Mouse (Mus musculus) cortical plate, adult 2 months (tissue): Measurements from ENCODE around the gene Spata7.

ENCODE experiments used
- CTCF ChIP-seq: fragments of 200-500 bp; IDR thresholded peaks from 2 replicates; pipeline ENCODE4 v1.5.1; 2011; ENCODE audit warnings: mild to moderate bottlenecking, control low read depth, low read length; ENCODE audit not compliant: insufficient read depth; ENCODE audit errors: extremely low read depth
- POLR2A ChIP-seq: fragments of 200-500 bp; IDR thresholded peaks from 2 replicates; pipeline ENCODE4 v1.6.1; 2011; ENCODE audit warnings: mild to moderate bottlenecking, low read length, control low read depth; ENCODE audit not compliant: insufficient read depth; ENCODE audit errors: extremely low read depth

- TF ChIP-seq CTCF (no peak), POLR2A (no peak)
Measured at GRCm38 (mm10) chr12:98677336-98677735, 49.4 kb downstream of the Spata7 start.
